Mouse (Mus musculus): ENCODE measurements around the gene Nxn.

GRCm38 (mm10) chr11:76349833-76350232, 49.1 kb downstream of the Nxn start:
- no peak for TF ChIP-seq POLR2A (IDR thresholded peaks at IDR 0.05; ENCODE audit: low read depth, low read length)
- no peak for TF ChIP-seq CTCF (IDR thresholded peaks at IDR 0.05; ENCODE audit: borderline replicate concordance, insufficient read depth, low read length)

Measured in embryonic fibroblast, embryonic 13.5 days (primary cell).